Mouse (Mus musculus) neural tube, embryonic 14.5 days (tissue): ENCODE measurements around the gene Lig1. TPM values are rescaled to one million over a fixed set of nuclear protein-coding genes. Genes with fewer than 3 reads are reported as not detected.

ENCODE experiments used
- ATAC-seq: fragments of 200-750 bp; cut with Nextera tagmentation; 2 replicates; pipeline ENCODE4 v1.8.0; 2017; ENCODE audit warnings: low read depth, mild to moderate bottlenecking, moderate TSS enrichment, moderate library complexity
- H3K27ac ChIP-seq: fragments of 300-500 bp; sonication (generic); 2 replicates; pipeline ENCODE4 v1.5.1; 2014; ENCODE audit warnings: low read depth, mild to moderate bottlenecking, control low read depth, low read length, moderate library complexity, mixed read lengths
- H3K27me3 ChIP-seq: fragments of 300-500 bp; sonication (generic); 2 replicates; pipeline ENCODE4 v1.6.1; 2014; ENCODE audit warnings: low read length; ENCODE audit not compliant: control insufficient read depth, insufficient read depth
- H3K36me3 ChIP-seq: fragments of 300-500 bp; sonication (generic); 2 replicates; pipeline ENCODE4 v1.6.1; 2014; ENCODE audit warnings: low read length, mixed read lengths; ENCODE audit not compliant: control insufficient read depth, insufficient read depth
- H3K4me1 ChIP-seq: fragments of 300-500 bp; sonication (generic); 2 replicates; pipeline ENCODE4 v1.6.1; 2014; ENCODE audit warnings: low read length; ENCODE audit not compliant: control insufficient read depth, insufficient read depth
- H3K4me2 ChIP-seq: fragments of 300-500 bp; sonication (generic); 2 replicates; pipeline ENCODE4 v1.6.1; 2014; ENCODE audit warnings: mild to moderate bottlenecking, low read depth, low read length, control low read depth
- H3K4me3 ChIP-seq: fragments of 300-500 bp; sonication (generic); 2 replicates; pipeline ENCODE4 v1.5.1; 2014; ENCODE audit warnings: low read depth, low read length, control low read depth, mixed read lengths
- H3K9ac ChIP-seq: fragments of 300-500 bp; sonication (generic); replicated peaks from 2 replicates; pipeline ENCODE4 v1.6.1; 2014; ENCODE audit warnings: low read depth, mild to moderate bottlenecking, control low read depth, low read length, mixed read lengths
- H3K9me3 ChIP-seq: fragments of 300-500 bp; sonication (generic); 2 replicates; pipeline ENCODE4 v1.6.1; 2016; ENCODE audit warnings: low read length; ENCODE audit not compliant: control insufficient read depth
- WGBS: fragments of 180-500 bp; shearing (Covaris S2); extraction: QIAGEN DNeasy Blood & Tissue Kit; methylation state at CpG from one replicate; pipeline ENCODE4 v1.1.7; 2014; 5-methylcytosine and 5-hydroxymethylcytosine counted together
- polyA plus RNA-seq: library from polyadenylated mRNA; unstranded; fragments of >200 nt; fragmentation: Nextera tagmentation; extraction: Ambion mirVana; gene quantifications from 2 replicates; pipeline ENCODE4 v1.2.1, GENCODE M21; 2014

The Lig1 gene
- 27.5 and 29.1 TPM in 2 replicates for polyA plus RNA-seq

- 98% methylated on average over 16 of the region's 16 CpGs for WGBS
- Histone ChIP-seq H3K27me3 (no peaks in the 10 kb centered on the region), H3K36me3 (peaks cover 5% of the 10 kb centered on the region; the same call in 1 of the 2 replicates), H3K9ac (peak within 1 kb of the TSS; percentile 72), H3K27ac (peak within 1 kb of the TSS; percentile 88; the same call in 1 of the 2 replicates), H3K4me2 (peak within 1 kb of the TSS; percentile 76), H3K4me3 (peak within 1 kb of the TSS; percentile 66), H3K4me1 (peaks cover 5% of the 10 kb centered on the region), H3K9me3 (no peaks in the 10 kb centered on the region)
- no peak for ATAC-seq
These were observed at the start of gene Lig1 for GRCm38 (mm10) chr7:13277081-13277480. Gene Lig1, plus strand, starts transcription at chr7:13277283.

GRCm38 (mm10) chr7:13260746-13261700 is 16.1 kb upstream of the Lig1 start:
- Histone ChIP-seq H3K4me2 (no peak overlapping the region), H3K36me3 (no peaks in the 10 kb centered on the region), H3K27ac (no peak overlapping the region), H3K27me3 (no peaks in the 10 kb centered on the region), H3K4me1 (no peaks in the 10 kb centered on the region), H3K4me3 (no peak overlapping the region), H3K9me3 (no peaks in the 10 kb centered on the region), H3K9ac (no peak overlapping the region)
- ATAC-seq, result no peak; the same call in 1 of the 2 replicates
- WGBS, result 53% methylated on average over 50 of the region's 50 CpGs

- H3K36me3 ChIP-seq, result no peaks in the 10 kb centered on the region
- no peak overlapping the region for H3K4me3 ChIP-seq
- no peak overlapping the region for H3K27ac ChIP-seq
- no peaks in the 10 kb centered on the region for H3K4me1 ChIP-seq
- WGBS, result 75% methylated on average over 5 of the region's 5 CpGs
- H3K27me3 ChIP-seq, result no peaks in the 10 kb centered on the region
- no peak overlapping the region for H3K9ac ChIP-seq
- no peaks in the 10 kb centered on the region for H3K9me3 ChIP-seq
- ATAC-seq, result no peak
- H3K4me2 ChIP-seq, result no peak overlapping the region
These were observed 13.2 kb upstream of the Lig1 start for GRCm38 (mm10) chr7:13263851-13264250.

GRCm38 (mm10) chr7:13264396-13264795 is 12.7 kb upstream of the Lig1 start:
- 0 out of 2 replicates have a peak, but pooled peaks cover 3% of the 10 kb centered on the region for H3K36me3 ChIP-seq
- no peaks in the 10 kb centered on the region for H3K9me3 ChIP-seq
- no peak overlapping the region for H3K4me3 ChIP-seq
- H3K27ac ChIP-seq, result no peak overlapping the region
- H3K27me3 ChIP-seq, result no peaks in the 10 kb centered on the region
- WGBS, result 37% methylated on average over 2 of the region's 2 CpGs
- H3K4me2 ChIP-seq, result no peak overlapping the region
- no peak overlapping the region for H3K9ac ChIP-seq
- ATAC-seq, result 0 out of 2 replicates have a peak, but pooled peaks have one; percentile 18
- H3K4me1 ChIP-seq, result no peaks in the 10 kb centered on the region

- Histone ChIP-seq H3K9me3 (no peaks in the 10 kb centered on the region), H3K9ac (no peak overlapping the region), H3K36me3 (0 out of 2 replicates have a peak, but pooled peaks cover 3% of the 10 kb centered on the region), H3K4me2 (no peak overlapping the region), H3K4me3 (no peak overlapping the region), H3K27ac (no peak overlapping the region), H3K4me1 (no peaks in the 10 kb centered on the region), H3K27me3 (no peaks in the 10 kb centered on the region)
- 91% methylated on average over 4 of the region's 4 CpGs for WGBS
- no peak for ATAC-seq
These were observed 8.3 kb upstream of the Lig1 start for GRCm38 (mm10) chr7:13268749-13269260.

- Histone ChIP-seq H3K4me1 (no peaks in the 10 kb centered on the region), H3K36me3 (0 out of 2 replicates have a peak, but pooled peaks cover 3% of the 10 kb centered on the region), H3K9me3 (no peaks in the 10 kb centered on the region), H3K27me3 (no peaks in the 10 kb centered on the region), H3K9ac (no peak overlapping the region), H3K27ac (no peak overlapping the region), H3K4me2 (no peak overlapping the region), H3K4me3 (no peak overlapping the region)
- WGBS, result 81% methylated on average over 11 of the region's 11 CpGs
- no peak for ATAC-seq
These were observed 7.7 kb upstream of the Lig1 start for GRCm38 (mm10) chr7:13269394-13269793.

- Histone ChIP-seq H3K9ac (no peak overlapping the region), H3K4me3 (no peak overlapping the region), H3K9me3 (no peaks in the 10 kb centered on the region), H3K27me3 (no peaks in the 10 kb centered on the region), H3K36me3 (peaks cover 8% of the 10 kb centered on the region; the same call in 1 of the 2 replicates), H3K27ac (no peak overlapping the region), H3K4me2 (no peak overlapping the region), H3K4me1 (no peaks in the 10 kb centered on the region)
- 87% methylated on average over 1 of the region's 1 CpGs for WGBS
- ATAC-seq, result no peak
These were observed 5.4 kb upstream of the Lig1 start for GRCm38 (mm10) chr7:13271704-13272103.

GRCm38 (mm10) chr7:13277833-13278232 is 750 bp downstream of the Lig1 start:
- Histone ChIP-seq H3K4me2 (peak overlapping the region; percentile 76), H3K4me1 (peaks cover 5% of the 10 kb centered on the region), H3K27ac (no peak overlapping the region), H3K4me3 (peak overlapping the region; percentile 66), H3K9ac (peak overlapping the region; percentile 72), H3K27me3 (no peaks in the 10 kb centered on the region), H3K36me3 (peaks cover 6% of the 10 kb centered on the region; the same call in 1 of the 2 replicates), H3K9me3 (no peaks in the 10 kb centered on the region)
- no peak for ATAC-seq
- 37% methylated on average over 2 of the region's 2 CpGs for WGBS
